Mouse (Mus musculus) embryo, embryonic 10.5 days (tissue): ENCODE measurements around the gene Lamc1.
A peak's percentile ranks its signal among the peaks of the same experiment; 100 is the strongest.
"Not testable (repeated sequence)": the region's sequence is repeated elsewhere in the genome, so short reads cannot be mapped to it uniquely, and the experiment has no call there.

ENCODE experiments used
- DNase-seq: peaks from one replicate; pipeline ENCODE4 v3.0.0-alpha.2; 2015; ENCODE audit warnings: low spot score

Gene Lamc1

GRCm38 (mm10) chr1:153332444-153333295, at the start of gene Lamc1:
Gene Lamc1, minus strand, starts transcription at chr1:153332786.
- peak; percentile 95 for DNase-seq

DNA sequence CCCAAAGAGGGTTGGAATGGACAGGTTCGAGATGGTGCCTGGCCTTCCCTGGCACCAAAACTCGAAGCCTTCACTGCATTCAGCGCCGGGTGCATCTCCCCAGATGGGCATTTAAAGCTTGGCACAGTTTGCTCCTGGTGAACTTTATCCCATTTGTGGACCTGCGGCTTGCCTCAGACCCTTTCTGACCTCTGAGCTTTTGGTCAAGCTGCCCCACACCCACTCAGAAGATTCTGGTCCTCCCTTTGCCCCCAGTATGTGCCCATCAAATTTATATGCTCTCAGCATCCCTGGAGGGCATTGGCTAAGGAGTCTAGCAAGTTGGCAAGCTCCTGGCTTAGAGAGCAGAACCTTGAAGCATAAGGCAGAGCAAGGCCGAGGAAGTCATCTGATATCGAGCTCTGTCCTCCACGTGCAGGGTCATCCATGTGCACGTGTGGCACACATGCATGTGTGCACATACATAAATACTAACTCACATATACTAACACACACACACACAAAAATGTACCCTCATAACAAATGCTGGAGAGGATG, 48.2 kb upstream of the Lamc1 start:
- DNase-seq: no peak

DNA sequence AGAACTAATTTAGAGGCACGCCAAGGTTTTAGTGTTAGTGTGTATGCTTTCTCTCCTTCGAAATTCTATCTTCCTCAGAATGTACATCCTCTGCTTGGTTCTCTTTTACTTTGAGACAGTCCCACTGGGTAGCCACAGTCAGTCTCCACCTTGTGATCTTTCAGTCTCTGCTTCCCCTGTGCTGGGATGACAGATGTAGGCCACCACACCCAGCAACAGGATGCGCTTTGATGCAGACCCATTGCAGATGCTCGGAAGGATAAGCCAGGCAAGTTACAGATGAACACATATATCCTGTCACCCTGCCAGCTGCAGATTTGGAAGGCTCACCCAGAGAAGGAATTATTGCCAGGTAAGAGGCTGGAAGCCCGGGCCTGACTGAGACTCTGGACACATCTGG, 47.2 kb upstream of the Lamc1 start:
- no peak for DNase-seq

DNA sequence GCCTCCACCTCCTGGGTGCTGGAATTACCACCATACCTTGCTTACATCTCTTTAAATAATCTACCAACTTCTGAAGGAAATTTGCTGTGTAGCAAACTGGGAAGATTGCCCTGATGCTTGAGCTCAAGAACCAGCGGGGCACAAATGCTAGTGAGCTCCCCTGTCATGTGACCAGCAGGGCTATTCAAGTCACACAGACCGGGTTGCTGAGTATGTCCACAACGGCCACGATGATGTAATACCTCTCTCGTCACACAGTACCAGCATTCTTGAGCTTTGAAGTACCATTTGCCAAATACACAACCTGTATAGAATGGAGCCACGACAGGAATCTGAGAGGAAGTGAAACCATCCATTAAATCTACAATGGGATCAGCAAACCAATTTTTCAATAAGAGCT, 46.0 kb upstream of the Lamc1 start:
- DNase-seq: no peak

DNA sequence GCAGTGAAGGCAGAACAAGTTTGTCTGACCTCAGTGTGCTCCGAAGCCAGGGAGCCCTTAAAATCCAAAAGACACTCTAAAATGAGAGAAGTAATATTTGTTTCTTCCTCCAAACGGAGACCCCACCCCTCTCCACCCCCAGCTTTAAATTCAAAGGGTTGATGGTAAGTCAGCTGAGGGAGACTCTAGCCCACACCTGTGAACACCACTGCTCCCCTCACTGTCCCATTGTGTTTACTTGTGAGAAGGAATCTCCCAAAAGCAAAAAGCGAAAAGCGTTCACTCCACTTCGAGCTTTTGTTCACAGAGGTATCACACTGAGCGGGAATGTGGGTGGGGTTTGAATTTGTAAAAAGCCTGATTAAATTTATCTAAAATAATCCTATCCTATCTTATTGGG, 43.9 kb upstream of the Lamc1 start:
- DNase-seq: no peak

- DNase-seq: no peak
Measured at GRCm38 (mm10) chr1:153374136-153374535, 41.5 kb upstream of the Lamc1 start.

DNA sequence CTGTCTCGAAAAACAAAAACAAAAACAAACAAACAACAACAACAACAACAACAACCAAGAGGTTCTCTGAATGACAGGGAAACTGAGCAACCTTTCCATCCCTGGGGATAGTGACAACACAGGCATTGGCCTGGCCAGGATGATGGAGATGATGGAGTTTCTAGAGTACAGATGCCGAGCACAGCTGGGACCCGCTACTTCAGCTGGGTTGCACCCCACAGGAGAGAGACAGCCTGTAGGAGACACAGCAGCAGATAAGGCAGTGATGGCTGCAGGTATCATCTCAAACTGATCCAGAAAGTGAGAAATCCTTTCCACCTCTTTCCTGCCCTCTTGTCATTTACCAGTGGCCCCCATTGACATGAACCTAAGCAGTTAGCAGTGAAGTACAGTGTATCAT, 39.3 kb upstream of the Lamc1 start:
- DNase-seq: no peak

GRCm38 (mm10) chr1:153369011-153369410, 36.4 kb upstream of the Lamc1 start:
- DNase-seq: no peak

- DNase-seq: no peak
Measured at GRCm38 (mm10) chr1:153367048-153367447, 34.5 kb upstream of the Lamc1 start.

DNA sequence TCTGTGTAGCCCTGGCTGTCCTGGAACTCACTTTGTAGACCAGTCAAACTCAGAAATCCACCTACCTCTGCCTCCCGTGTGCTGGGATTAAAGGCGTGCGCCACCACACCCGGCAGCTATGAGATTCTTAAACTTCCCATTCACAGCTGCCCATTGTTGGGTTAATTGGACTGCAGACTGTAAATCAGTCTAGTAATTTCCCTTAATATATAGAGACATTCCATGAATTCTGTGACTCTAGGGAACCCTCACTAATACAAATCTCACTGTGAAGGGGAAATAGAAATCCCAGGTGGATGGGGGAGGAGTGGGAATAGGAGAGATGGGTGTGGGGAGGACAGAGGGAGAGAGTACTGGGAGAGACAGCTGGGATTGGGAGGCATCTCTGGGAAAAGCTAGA, 29.3 kb upstream of the Lamc1 start:
- DNase-seq: no peak

DNA sequence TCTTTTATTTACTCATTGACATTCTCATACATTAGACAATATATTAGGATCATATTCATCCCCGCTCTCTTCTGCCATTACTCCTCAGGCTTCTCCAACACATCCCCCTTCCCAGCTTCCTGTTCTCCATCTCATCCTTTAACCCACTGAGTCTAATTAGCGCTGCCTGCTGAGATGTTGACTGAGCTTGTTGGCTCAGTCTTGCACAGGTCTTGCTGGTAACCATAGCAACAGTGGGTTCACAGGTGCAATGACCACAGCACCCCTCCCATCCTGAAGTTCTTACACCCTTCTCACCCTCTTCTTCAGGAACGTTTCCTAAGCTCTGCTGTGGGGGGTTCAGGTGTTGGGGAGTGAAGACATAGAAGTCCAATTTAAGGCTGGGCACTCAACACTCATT, 28.0 kb upstream of the Lamc1 start:
- DNase-seq: no peak

GRCm38 (mm10) chr1:153357218-153357617, 24.6 kb upstream of the Lamc1 start:
- DNase-seq: no peak

DNA sequence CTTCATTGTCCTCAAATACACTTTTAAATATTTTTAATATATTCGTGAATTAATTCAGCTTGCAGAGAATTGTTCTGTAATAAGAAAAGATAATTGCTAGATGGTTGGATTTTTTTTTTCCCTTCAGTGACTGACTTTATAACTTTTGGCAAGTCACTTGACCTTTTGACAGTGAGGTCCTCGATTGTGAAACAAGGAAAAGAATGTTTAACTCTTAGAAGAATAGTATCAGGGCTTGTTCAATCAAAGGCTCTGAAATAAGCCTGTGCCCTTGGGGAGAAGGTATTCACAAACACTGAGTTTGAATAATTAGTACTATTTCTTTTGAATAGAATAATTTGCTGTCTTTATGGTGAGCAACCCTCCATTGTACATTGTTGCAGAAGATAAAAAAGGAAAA, 21.9 kb upstream of the Lamc1 start:
- peak; percentile 9 for DNase-seq

- DNase-seq: peak; percentile 15
Measured at GRCm38 (mm10) chr1:153353736-153354430, 21.3 kb upstream of the Lamc1 start.

DNA sequence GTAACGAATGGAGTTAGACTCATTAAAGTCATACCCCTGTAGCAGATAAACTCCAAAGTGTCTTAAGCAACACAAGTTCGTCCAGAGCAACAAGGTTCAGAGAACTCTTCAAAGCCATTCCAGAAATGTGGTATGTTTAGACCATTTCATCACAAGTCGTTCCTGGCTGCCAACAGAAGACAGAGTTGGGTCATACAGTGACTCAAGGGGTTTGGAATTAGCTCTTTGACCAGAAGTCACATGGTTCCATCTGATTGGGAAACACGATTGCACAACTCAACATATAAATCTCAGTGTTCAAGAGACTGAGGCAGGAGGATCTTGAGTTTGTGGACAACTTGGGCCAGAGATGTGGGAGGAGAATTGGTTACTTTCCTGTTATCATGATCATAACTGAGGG, 18.4 kb upstream of the Lamc1 start:
- DNase-seq: no peak

- no peak for DNase-seq
Measured at GRCm38 (mm10) chr1:153347726-153348125, 15.1 kb upstream of the Lamc1 start.

GRCm38 (mm10) chr1:153347040-153347439, 14.5 kb upstream of the Lamc1 start:
- DNase-seq: no peak

DNA sequence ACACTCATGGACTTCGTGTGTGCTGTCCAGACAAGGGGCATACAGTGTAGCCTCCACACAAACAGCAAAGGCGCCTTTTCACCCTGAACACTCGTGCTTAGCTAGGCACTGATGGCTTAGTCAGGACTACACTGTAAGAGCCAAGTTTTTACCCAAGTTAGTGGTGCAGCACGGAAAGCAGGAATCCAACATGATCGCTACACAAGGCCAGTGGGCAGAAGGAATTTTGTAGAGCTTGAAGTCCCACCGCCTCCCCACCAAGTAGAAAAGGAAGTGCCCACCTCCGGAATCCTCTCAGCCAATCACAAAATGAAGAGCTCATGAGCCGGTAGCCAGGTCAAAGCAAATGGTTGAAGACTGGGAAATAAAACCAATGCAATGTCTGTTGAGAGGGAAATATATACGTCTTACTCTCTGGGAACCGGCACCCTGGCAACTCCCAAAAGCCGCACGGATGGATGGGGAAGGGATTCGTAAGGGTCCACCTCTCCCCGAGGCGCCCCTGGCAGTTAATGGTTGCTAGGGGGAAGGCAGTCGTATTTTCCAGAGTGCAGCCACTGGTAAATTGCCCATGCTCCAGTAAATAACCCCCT, 13.2 kb upstream of the Lamc1 start:
- no peak for DNase-seq

DNA sequence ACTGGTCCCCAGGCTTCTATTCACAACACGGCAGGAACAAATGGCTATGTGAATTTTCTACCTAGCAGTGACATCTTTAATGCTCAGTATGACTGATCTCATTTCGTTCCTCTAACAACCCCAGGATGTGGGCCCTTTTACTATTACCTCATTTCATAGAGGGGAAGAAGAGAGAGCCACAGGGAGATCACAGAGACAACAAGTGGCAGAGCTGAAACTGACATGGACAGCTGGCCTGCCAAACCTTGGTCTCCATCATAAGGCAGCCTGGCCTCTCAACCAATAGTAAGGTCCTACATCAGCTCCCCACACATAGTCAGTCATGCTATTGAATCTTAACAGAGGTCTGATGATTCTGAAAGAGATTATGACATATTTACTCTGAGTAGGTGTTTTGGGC, 12.4 kb upstream of the Lamc1 start:
- no peak for DNase-seq

- DNase-seq: not testable (repeated sequence)
Measured at GRCm38 (mm10) chr1:153335451-153335850, 2.9 kb upstream of the Lamc1 start.

- no peak for DNase-seq
Measured at GRCm38 (mm10) chr1:153333296-153334121, 923 bp upstream of the Lamc1 start.
